Mouse (Mus musculus) stomach, embryonic 15.5 days (tissue): ENCODE measurements around the gene Prr18. TPM values are rescaled to one million over a fixed set of nuclear protein-coding genes. Genes with fewer than 3 reads are reported as not detected.
A peak's percentile ranks its signal among the peaks of the same experiment; 100 is the strongest.

Experiments used
- ATAC-seq: fragments of 200-750 bp; cut with Nextera tagmentation; 2 replicates; pipeline ENCODE4 v1.8.0; 2017; ENCODE audit warnings: low read depth, moderate number of reproducible peaks, moderate TSS enrichment; ENCODE audit not compliant: insufficient read depth, low FRiP score
- H3K27ac ChIP-seq: fragments of 300-500 bp; sonication (generic); 2 replicates; pipeline ENCODE4 v1.5.1; 2015; ENCODE audit warnings: mild to moderate bottlenecking, inconsistent platforms
- H3K27me3 ChIP-seq: fragments of 300-500 bp; sonication (generic); replicated peaks from 2 replicates; pipeline ENCODE4 v1.6.1; 2015; ENCODE audit warnings: inconsistent platforms
- H3K36me3 ChIP-seq: fragments of 300-500 bp; sonication (generic); 2 replicates; pipeline ENCODE4 v1.6.1; 2015; ENCODE audit warnings: inconsistent platforms
- H3K4me1 ChIP-seq: fragments of 300-500 bp; sonication (generic); 2 replicates; pipeline ENCODE4 v1.6.1; 2015; ENCODE audit warnings: inconsistent platforms
- H3K4me2 ChIP-seq: fragments of 300-500 bp; sonication (generic); 2 replicates; pipeline ENCODE4 v1.6.1; 2015; ENCODE audit warnings: mild to moderate bottlenecking, inconsistent platforms
- H3K4me3 ChIP-seq: fragments of 300-500 bp; sonication (generic); replicated peaks from 2 replicates; pipeline ENCODE4 v1.5.1; 2015; ENCODE audit warnings: inconsistent platforms
- H3K9ac ChIP-seq: fragments of 300-500 bp; sonication (generic); 2 replicates; pipeline ENCODE4 v1.6.1; 2015; ENCODE audit warnings: inconsistent platforms
- H3K9me3 ChIP-seq: fragments of 300-500 bp; sonication (generic); 2 replicates; pipeline ENCODE4 v1.6.1; 2016; ENCODE audit warnings: inconsistent platforms
- WGBS: fragments of 180-500 bp; shearing (Covaris S2); methylation state at CpG from one replicate; pipeline ENCODE4 v1.1.7; 2015; 5-methylcytosine and 5-hydroxymethylcytosine counted together
- polyA plus RNA-seq: library from polyadenylated mRNA; unstranded; fragments of >200 nt; fragmentation: Nextera tagmentation; extraction: Ambion mirVana; gene quantifications from 2 replicates; pipeline ENCODE4 v1.2.1, GENCODE M21; 2015

The Prr18 gene
- polyA plus RNA-seq, 1 experiment from 2014 or later = 0.55 TPM

- H3K36me3 ChIP-seq = no peaks in the 10 kb centered on the region
- H3K4me1 ChIP-seq = peaks cover 13% of the 10 kb centered on the region
- H3K4me2 ChIP-seq = no peak overlapping the region; the same call in 1 of the 2 replicates
- 35% methylated on average over 5 of the region's 5 CpGs for WGBS
- no peak overlapping the region for H3K27ac ChIP-seq
- H3K9ac ChIP-seq = no peak overlapping the region
- H3K9me3 ChIP-seq = no peaks in the 10 kb centered on the region
- H3K4me3 ChIP-seq = no peak overlapping the region
- no peak for ATAC-seq
- H3K27me3 ChIP-seq = peaks cover 42% of the 10 kb centered on the region
Measured at GRCm38 (mm10) chr17:8342706-8343105, 5.4 kb downstream of the Prr18 start.

DNA sequence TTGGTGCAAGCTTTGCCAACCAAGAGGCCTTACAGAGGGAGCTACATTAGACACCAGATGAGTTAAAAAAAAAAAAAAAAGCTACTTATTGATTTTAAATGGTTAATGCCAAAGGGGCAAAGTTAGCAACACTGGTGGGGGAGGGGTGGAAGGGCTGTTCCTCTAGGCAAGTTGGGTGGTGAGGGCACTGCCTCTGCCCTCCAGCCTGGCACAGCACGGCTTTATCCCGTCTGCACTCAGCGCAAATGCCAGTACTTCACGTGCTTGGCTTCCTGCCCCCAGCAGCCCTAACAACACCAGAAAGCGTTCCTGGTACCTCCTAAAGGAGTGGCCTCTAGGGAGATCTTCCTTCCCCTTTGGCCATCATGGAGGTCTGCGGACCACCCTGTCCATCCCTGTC is 6.2 kb downstream of the Prr18 start:
- no peak for ATAC-seq
- H3K27me3 ChIP-seq = peaks cover 42% of the 10 kb centered on the region
- H3K4me1 ChIP-seq = peaks cover 13% of the 10 kb centered on the region
- 83% methylated on average over 6 of the region's 6 CpGs for WGBS
- H3K4me3 ChIP-seq = no peak overlapping the region
- no peak overlapping the region for H3K4me2 ChIP-seq
- no peak overlapping the region for H3K9ac ChIP-seq
- H3K9me3 ChIP-seq = no peaks in the 10 kb centered on the region
- H3K36me3 ChIP-seq = no peaks in the 10 kb centered on the region
- H3K27ac ChIP-seq = no peak overlapping the region

- H3K27me3 ChIP-seq = no peaks in the 10 kb centered on the region
- H3K36me3 ChIP-seq = no peaks in the 10 kb centered on the region
- no peak overlapping the region for H3K9ac ChIP-seq
- H3K4me2 ChIP-seq = no peak overlapping the region
- H3K4me3 ChIP-seq = no peak overlapping the region
- no peak overlapping the region for H3K27ac ChIP-seq
- no peaks in the 10 kb centered on the region for H3K9me3 ChIP-seq
- H3K4me1 ChIP-seq = no peaks in the 10 kb centered on the region
- 73% methylated on average over 5 of the region's 5 CpGs for WGBS
- ATAC-seq = no peak
Measured at GRCm38 (mm10) chr17:8347765-8348285, 10.6 kb downstream of the Prr18 start.

GRCm38 (mm10) chr17:8348941-8349340 is 11.7 kb downstream of the Prr18 start:
- Histone ChIP-seq H3K27ac (no peak overlapping the region), H3K4me3 (no peak overlapping the region), H3K9ac (no peak overlapping the region), H3K36me3 (no peaks in the 10 kb centered on the region), H3K4me1 (no peaks in the 10 kb centered on the region), H3K27me3 (no peaks in the 10 kb centered on the region), H3K4me2 (no peak overlapping the region), H3K9me3 (no peaks in the 10 kb centered on the region)
- WGBS = 84% methylated on average over 4 of the region's 4 CpGs
- no peak for ATAC-seq

DNA sequence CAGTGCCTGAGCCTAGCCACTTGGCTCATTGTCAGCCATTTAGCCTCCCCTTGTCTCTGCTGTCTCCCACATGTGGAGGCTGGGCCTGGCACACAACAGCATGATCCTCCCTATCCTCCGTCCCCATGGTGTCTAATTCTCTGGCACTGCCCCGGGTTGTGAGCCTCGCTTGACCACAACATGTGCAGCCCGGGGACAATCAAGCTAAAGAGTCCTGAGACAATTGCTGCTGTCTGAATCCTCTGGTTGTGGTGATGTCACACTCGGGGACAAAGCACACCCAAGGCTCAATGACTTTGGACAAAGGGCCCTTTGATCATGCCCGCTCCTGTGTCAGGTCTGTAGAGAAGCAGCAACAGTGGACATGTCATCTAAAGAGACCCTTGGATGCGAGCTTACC is 13.8 kb downstream of the Prr18 start:
- Histone ChIP-seq H3K4me2 (no peak overlapping the region), H3K9ac (no peak overlapping the region), H3K4me3 (no peak overlapping the region), H3K9me3 (no peaks in the 10 kb centered on the region), H3K36me3 (no peaks in the 10 kb centered on the region), H3K27me3 (no peaks in the 10 kb centered on the region), H3K27ac (no peak overlapping the region), H3K4me1 (no peaks in the 10 kb centered on the region)
- ATAC-seq = no peak
- 83% methylated on average over 7 of the region's 7 CpGs for WGBS

DNA sequence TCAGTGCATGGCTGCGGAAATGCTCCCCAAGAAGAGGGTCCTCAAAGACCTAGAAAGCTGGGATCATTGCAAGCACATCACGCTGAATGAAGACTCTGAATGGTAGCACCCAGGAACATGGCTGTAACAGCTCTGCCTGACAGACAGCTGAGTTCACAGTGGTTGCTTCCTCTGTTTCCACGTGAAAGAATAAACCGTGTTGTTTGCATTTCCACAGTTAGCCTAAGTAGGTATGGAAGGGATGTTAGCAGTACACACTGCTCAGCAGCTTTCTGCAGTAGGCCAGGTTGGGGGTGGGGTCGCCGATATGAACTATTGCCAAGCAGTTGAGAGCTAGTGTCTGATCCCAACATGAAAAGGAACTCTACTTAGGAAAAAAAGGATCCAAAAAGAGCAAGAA is 18.4 kb downstream of the Prr18 start, which contains the start of gene T2:
Gene T2 (plus strand): TSS at position 301 of the 400 bp plus-strand sequence.
- Histone ChIP-seq H3K36me3 (no peaks in the 10 kb centered on the region), H3K4me1 (no peaks in the 10 kb centered on the region), H3K27me3 (no peaks in the 10 kb centered on the region), H3K4me2 (no peak within 1 kb of the TSS), H3K9me3 (no peaks in the 10 kb centered on the region), H3K27ac (no peak within 1 kb of the TSS), H3K4me3 (no peak within 1 kb of the TSS), H3K9ac (no peak within 1 kb of the TSS)
- ATAC-seq = no peak
- 74% methylated on average over 6 of the region's 6 CpGs for WGBS

DNA sequence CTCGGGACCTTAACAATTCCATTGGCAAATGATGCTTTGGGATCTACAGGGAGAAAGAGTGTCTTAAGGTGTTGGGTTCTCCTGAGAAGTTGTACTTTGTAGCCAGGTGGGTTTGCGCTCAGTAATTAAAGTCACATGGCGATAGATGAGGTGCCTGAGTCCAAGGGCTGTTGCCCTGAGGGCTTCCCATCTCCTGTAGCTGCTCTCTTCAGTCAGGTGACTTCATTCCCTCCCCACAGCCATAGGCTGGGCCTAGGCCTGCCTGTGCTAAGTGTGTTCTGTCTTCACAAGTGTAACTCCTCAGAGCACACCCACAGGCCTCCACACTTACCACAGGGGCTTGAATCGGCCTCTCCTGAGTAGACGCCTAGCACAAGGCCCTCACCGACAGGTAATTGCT is 20.2 kb downstream of the Prr18 start:
- Histone ChIP-seq H3K9ac (no peak overlapping the region), H3K9me3 (no peaks in the 10 kb centered on the region), H3K27me3 (no peaks in the 10 kb centered on the region), H3K36me3 (no peaks in the 10 kb centered on the region), H3K4me2 (no peak overlapping the region), H3K4me1 (no peaks in the 10 kb centered on the region), H3K27ac (no peak overlapping the region), H3K4me3 (no peak overlapping the region)
- ATAC-seq = no peak
- WGBS = 93% methylated on average over 6 of the region's 6 CpGs

DNA sequence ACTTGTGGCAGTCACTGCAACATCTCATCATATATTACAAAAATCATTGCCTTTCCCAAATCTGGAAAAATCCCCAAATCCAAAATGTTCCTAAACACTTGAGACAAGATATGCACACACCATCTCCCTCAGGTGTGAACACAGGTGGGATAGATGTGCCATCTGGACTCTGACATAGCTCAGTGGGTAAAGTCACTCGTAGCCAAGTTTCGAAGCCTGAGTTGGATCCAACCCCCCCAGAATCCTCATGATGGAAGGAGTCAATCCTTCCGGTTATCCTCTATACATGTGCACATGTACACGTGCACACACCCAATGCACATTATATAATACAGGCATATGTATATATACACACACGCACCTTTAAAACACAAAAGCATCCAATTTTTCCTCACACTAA is 23.6 kb downstream of the Prr18 start:
- no peaks in the 10 kb centered on the region for H3K36me3 ChIP-seq
- H3K9ac ChIP-seq = no peak overlapping the region
- H3K4me2 ChIP-seq = no peak overlapping the region
- WGBS = 91% methylated on average over 5 of the region's 5 CpGs
- H3K27me3 ChIP-seq = no peaks in the 10 kb centered on the region
- no peak for ATAC-seq
- no peak overlapping the region for H3K4me3 ChIP-seq
- no peaks in the 10 kb centered on the region for H3K9me3 ChIP-seq
- no peaks in the 10 kb centered on the region for H3K4me1 ChIP-seq
- H3K27ac ChIP-seq = no peak overlapping the region

DNA sequence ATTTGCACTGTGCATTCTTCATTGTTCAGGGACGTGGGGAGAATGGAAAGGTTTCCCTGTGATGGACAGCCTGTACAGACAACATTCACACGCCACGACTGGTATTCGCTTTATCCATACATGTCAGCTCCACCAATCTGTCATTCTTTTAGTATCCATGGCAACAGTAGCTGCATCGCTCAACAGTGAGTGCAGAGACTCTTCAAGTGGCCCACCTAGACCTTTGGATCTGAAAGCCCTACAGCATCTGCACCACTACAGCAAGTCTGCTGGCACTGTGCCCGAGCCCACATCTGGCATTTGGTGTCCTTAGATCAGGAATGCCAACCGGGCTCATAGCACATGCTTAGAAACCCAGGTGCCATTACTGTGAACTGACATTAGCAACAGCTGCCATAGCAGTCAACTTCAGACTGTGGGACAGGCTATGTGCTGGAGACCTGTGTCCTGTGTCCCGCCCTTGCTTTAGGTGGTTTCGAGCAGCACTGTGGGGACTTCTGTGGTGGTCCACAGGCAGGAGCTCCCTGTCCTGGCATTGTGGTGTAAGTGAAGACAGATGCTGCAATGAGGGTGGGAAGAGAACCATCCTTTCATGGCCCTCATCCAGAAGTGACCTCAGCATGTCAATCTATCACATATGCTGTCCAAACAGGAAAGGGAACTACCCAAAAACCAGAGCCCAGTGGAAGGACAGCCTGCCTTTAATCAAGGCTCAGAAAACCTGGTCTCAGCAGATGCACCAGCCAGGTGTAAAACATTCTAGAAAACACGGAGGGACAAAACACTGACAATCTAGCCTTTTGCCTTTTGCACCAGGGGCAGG is 24.2 kb downstream of the Prr18 start:
- H3K27ac ChIP-seq = no peak overlapping the region
- no peak overlapping the region for H3K9ac ChIP-seq
- no peak overlapping the region for H3K4me2 ChIP-seq
- H3K4me3 ChIP-seq = no peak overlapping the region
- H3K36me3 ChIP-seq = no peaks in the 10 kb centered on the region
- no peaks in the 10 kb centered on the region for H3K4me1 ChIP-seq
- no peak for ATAC-seq
- H3K27me3 ChIP-seq = no peaks in the 10 kb centered on the region
- H3K9me3 ChIP-seq = no peaks in the 10 kb centered on the region
- 71% methylated on average over 10 of the region's 10 CpGs for WGBS

- no peaks in the 10 kb centered on the region for H3K27me3 ChIP-seq
- no peak overlapping the region for H3K9ac ChIP-seq
- 23% methylated on average over 20 of the region's 20 CpGs for WGBS
- H3K9me3 ChIP-seq = no peaks in the 10 kb centered on the region
- H3K4me3 ChIP-seq = no peak overlapping the region
- no peak overlapping the region; the same call in 1 of the 2 replicates for H3K27ac ChIP-seq
- H3K36me3 ChIP-seq = no peaks in the 10 kb centered on the region
- H3K4me2 ChIP-seq = peak overlapping the region; percentile 25; the same call in 1 of the 2 replicates
- ATAC-seq = no peak
- H3K4me1 ChIP-seq = peaks cover 23% of the 10 kb centered on the region
Measured at GRCm38 (mm10) chr17:8367514-8368480, 30.5 kb downstream of the Prr18 start.

GRCm38 (mm10) chr17:8368570-8368969 is 31.3 kb downstream of the Prr18 start:
- WGBS = 35% methylated on average over 8 of the region's 8 CpGs
- H3K27me3 ChIP-seq = no peaks in the 10 kb centered on the region
- H3K4me2 ChIP-seq = no peak overlapping the region
- H3K4me1 ChIP-seq = peaks cover 23% of the 10 kb centered on the region
- H3K9ac ChIP-seq = no peak overlapping the region
- H3K27ac ChIP-seq = no peak overlapping the region
- no peaks in the 10 kb centered on the region for H3K9me3 ChIP-seq
- H3K4me3 ChIP-seq = no peak overlapping the region
- ATAC-seq = no peak
- no peaks in the 10 kb centered on the region for H3K36me3 ChIP-seq

DNA sequence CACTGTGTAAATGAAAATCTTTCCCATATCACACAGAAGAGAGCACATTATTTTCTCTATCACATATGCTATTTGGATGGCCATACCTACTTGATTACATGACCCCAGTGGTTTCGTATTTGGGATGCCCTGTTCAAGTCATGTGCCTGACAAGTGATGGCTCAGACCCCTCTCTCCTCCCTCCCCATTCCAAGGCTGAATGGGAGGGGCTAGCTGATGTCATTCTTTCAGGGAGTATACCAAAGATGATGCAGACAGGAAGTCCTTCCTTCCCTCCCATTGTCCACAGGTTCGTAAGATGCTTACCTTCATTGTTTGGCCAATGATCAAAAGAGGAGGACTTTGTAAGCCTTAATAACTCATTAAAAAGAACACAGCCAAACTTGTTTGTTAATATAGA is 31.9 kb downstream of the Prr18 start:
- Histone ChIP-seq H3K27me3 (no peaks in the 10 kb centered on the region), H3K4me2 (no peak overlapping the region), H3K36me3 (no peaks in the 10 kb centered on the region), H3K27ac (no peak overlapping the region), H3K4me1 (peaks cover 23% of the 10 kb centered on the region), H3K4me3 (no peak overlapping the region), H3K9ac (no peak overlapping the region), H3K9me3 (no peaks in the 10 kb centered on the region)
- no peak for ATAC-seq
- WGBS = 62% methylated on average over 2 of the region's 2 CpGs
